ENCODE assay signal across 9 mouse cellular contexts in genomic region chr3:153984428-153985340, GRCm38 (mm10). TPM values are rescaled to one million over a fixed set of nuclear protein-coding genes. Genes with fewer than 3 reads are reported as not detected.
A peak's percentile ranks its signal among the peaks of the same experiment; 100 is the strongest.
DNase-seq lines count a peak whose midpoint lies in the region; ATAC-seq lines count a peak whose summit lies in the region.
"Had no signal": no experiment of that assay in that cellular context is flagged by ENCODE, and none has a peak within 500 bp of the region (broad histone marks: within the 10 kb centered on the region; RNA-seq: fewer than 3 reads in every experiment).

No protein-coding gene starts in this region.

- H3K9me3 ChIP-seq in hindbrain, embryonic 14.5 days (ENCODE audit: control insufficient read depth, low read length): no peaks in the 10 kb centered on the region
- H3K9me3 ChIP-seq in limb, embryonic 10.5 days (replicated peaks): no peaks in the 10 kb centered on the region
- H3K9me3 ChIP-seq in neural tube, embryonic 12.5 days: no peaks in the 10 kb centered on the region
- H3K9me3 ChIP-seq: heart, embryonic 15.5 days had no signal

- no peak overlapping the region for H3K4me2 ChIP-seq in hindbrain, embryonic 14.5 days (replicated peaks)
- H3K4me2 ChIP-seq in neural tube, embryonic 12.5 days (replicated peaks): no peak overlapping the region
- H3K4me2 ChIP-seq: heart, embryonic 15.5 days had no signal

- no peaks in the 10 kb centered on the region for H3K36me3 ChIP-seq in hindbrain, embryonic 14.5 days (replicated peaks; ENCODE audit: control insufficient read depth, insufficient read depth)
- H3K36me3 ChIP-seq in limb, embryonic 10.5 days: no peaks in the 10 kb centered on the region
- no peaks in the 10 kb centered on the region for H3K36me3 ChIP-seq in neural tube, embryonic 12.5 days
- H3K36me3 ChIP-seq: heart, embryonic 15.5 days had no signal

- H3K4me3 ChIP-seq in hindbrain, embryonic 14.5 days (replicated peaks; ENCODE audit: low read length): no peak overlapping the region
- H3K4me3 ChIP-seq in limb, embryonic 10.5 days: no peak overlapping the region
- no peak overlapping the region for H3K4me3 ChIP-seq in neural tube, embryonic 12.5 days
- H3K4me3 ChIP-seq: heart, embryonic 15.5 days had no signal

- 52% methylated on average over 10 of the region's 10 CpGs for WGBS in hindbrain, embryonic 14.5 days
- WGBS in limb, embryonic 10.5 days: 54% methylated on average over 10 of the region's 10 CpGs
- WGBS in neural tube, embryonic 12.5 days: 56% methylated on average over 10 of the region's 10 CpGs

- H3K4me1 ChIP-seq in hindbrain, embryonic 14.5 days (replicated peaks; ENCODE audit: control insufficient read depth, insufficient read depth, low read length): no peaks in the 10 kb centered on the region
- no peaks in the 10 kb centered on the region for H3K4me1 ChIP-seq in limb, embryonic 10.5 days
- H3K4me1 ChIP-seq in neural tube, embryonic 12.5 days: no peaks in the 10 kb centered on the region
- H3K4me1 ChIP-seq: heart, embryonic 15.5 days had no signal

- ATAC-seq in hindbrain, embryonic 14.5 days (ENCODE audit: low FRiP score): peak; percentile 53; the same call in 1 of the 2 replicates
- peak; percentile 56 for ATAC-seq in neural tube, embryonic 12.5 days (ENCODE audit: low FRiP score, low read depth)

- H3K9ac ChIP-seq in hindbrain, embryonic 14.5 days: no peak overlapping the region
- H3K9ac ChIP-seq in neural tube, embryonic 12.5 days: no peak overlapping the region
- H3K9ac ChIP-seq: heart, embryonic 15.5 days had no signal

- H3K27ac ChIP-seq in hindbrain, embryonic 14.5 days: no peak overlapping the region
- H3K27ac ChIP-seq in limb, embryonic 10.5 days: no peak overlapping the region
- no peak overlapping the region for H3K27ac ChIP-seq in neural tube, embryonic 12.5 days
- H3K27ac ChIP-seq: heart, embryonic 15.5 days had no signal

- no peaks in the 10 kb centered on the region for H3K27me3 ChIP-seq in hindbrain, embryonic 14.5 days (ENCODE audit: control insufficient read depth, insufficient read depth, low read length)
- H3K27me3 ChIP-seq in limb, embryonic 10.5 days (ENCODE audit: low read depth, poor library complexity, severe bottlenecking): no peaks in the 10 kb centered on the region
- no peaks in the 10 kb centered on the region for H3K27me3 ChIP-seq in neural tube, embryonic 12.5 days (replicated peaks)
- H3K27me3 ChIP-seq: heart, embryonic 15.5 days had no signal

- peak; percentile 89 for DNase-seq in heart, adult 11 months
- no peak for DNase-seq in heart, adult 8-10 months (ENCODE audit: low spot score)
- DNase-seq in CD4-positive, CD25-positive, alpha-beta regulatory T cell, adult 2 months (ENCODE audit: low read depth, low spot score): peak; percentile 26
- peak; percentile 20 for DNase-seq in cerebellum, adult 9-11 months
- DNase-seq in hindbrain, embryonic 14.5 days (ENCODE audit: low spot score): no peak
- DNase-seq in limb, embryonic 10.5 days (ENCODE audit: low spot score): peak; percentile 49
- DNase-seq in frontal cortex, postnatal 14 days (ENCODE audit: low spot score in 2 of 2): no peak

RNA-seq across cellular contexts. Expression of gene Slc44a5, which starts 11.4 kb away (rescaled TPM):
- under 1 TPM in 3 of 4 experiments, not detected in 1; 0.09 to 0.19 (median 0.13) TPM for total RNA-seq in heart, adult 8-10 months (2022)
- polyA plus RNA-seq in hindbrain, embryonic 14.5 days (2014; fragmentation: Nextera tagmentation; extraction: Ambion mirVana): 11.3 and 14.0 TPM in 2 replicates
- 0.08 and 0.09 TPM in 2 replicates for polyA plus RNA-seq in limb, embryonic 10.5 days (2016; fragmentation: Nextera tagmentation; extraction: Ambion mirVana)
- polyA plus RNA-seq in neural tube, embryonic 12.5 days (2016; fragmentation: Nextera tagmentation; extraction: Ambion mirVana): 3.2 and 3.8 TPM in 2 replicates

RNA-seq across cellular contexts. Expression of gene Acadm, which starts 40.3 kb away (rescaled TPM):
- 1,000 to 10,000 TPM; 1,199 to 1,642 (median 1,432) TPM for total RNA-seq in heart, adult 8-10 months (2022)
- polyA plus RNA-seq in hindbrain, embryonic 14.5 days (2014; fragmentation: Nextera tagmentation; extraction: Ambion mirVana): 62.6 and 69.6 TPM in 2 replicates
- 30.7 and 35.3 TPM in 2 replicates for polyA plus RNA-seq in limb, embryonic 10.5 days (2016; fragmentation: Nextera tagmentation; extraction: Ambion mirVana)
- polyA plus RNA-seq in neural tube, embryonic 12.5 days (2016; fragmentation: Nextera tagmentation; extraction: Ambion mirVana): 50.7 and 56.7 TPM in 2 replicates

Comparison
In these comparisons a context has a peak if more than half of its experiments do, and no peak if none do; other contexts are left out.
1. DNase-seq: peak in heart, adult 11 months (single experiment), CD4-positive, CD25-positive, alpha-beta regulatory T cell, adult 2 months (single experiment), cerebellum, adult 9-11 months (single experiment) and limb, embryonic 10.5 days (single experiment); none in heart, adult 8-10 months (single experiment), hindbrain, embryonic 14.5 days (single experiment) and frontal cortex, postnatal 14 days (0 of 2).